Comparison of ENCODE assay signal across 24 mouse cellular contexts in genomic region chr7:24343701-24344272, GRCm38 (mm10). TPM values are rescaled to one million over a fixed set of nuclear protein-coding genes. Genes with fewer than 3 reads are reported as not detected.
"Had no signal": no experiment of that assay in that cellular context is flagged by ENCODE, and none has a peak within 500 bp of the region (broad histone marks: within the 10 kb centered on the region; RNA-seq: fewer than 3 reads in every experiment).

No protein-coding gene starts in this region.

- H3K36me3 ChIP-seq: limb, embryonic 12.5 days; liver, embryonic 13.5 days; lung, embryonic 15.5 days had no signal

- H3K4me1 ChIP-seq: limb, embryonic 12.5 days; liver, embryonic 13.5 days; lung, embryonic 15.5 days; megakaryocyte, embryonic 14.5 days had no signal

- ATAC-seq: liver, postnatal 0 days; midbrain, embryonic 16.5 days had no signal

- H3K4me2 ChIP-seq: limb, embryonic 12.5 days; liver, embryonic 13.5 days; lung, embryonic 15.5 days; midbrain, embryonic 11.5 days had no signal

- H3K27me3 ChIP-seq: liver, embryonic 13.5 days; lung, embryonic 15.5 days had no signal

- H3K9ac ChIP-seq: limb, embryonic 12.5 days; liver, embryonic 13.5 days; liver, postnatal 0 days; lung, embryonic 15.5 days had no signal

- DNase-seq: kidney, adult 11 months; kidney, adult 9 months; kidney, postnatal 4 days; liver; liver, embryonic 13.5 days; liver, postnatal 0 days; lung, postnatal 14 days; retina, postnatal 1 day; spleen, adult 18-20 months; thymus, postnatal 4 days had no signal

- H3K9me3 ChIP-seq: liver, embryonic 13.5 days; lung, embryonic 15.5 days had no signal

- H3K27ac ChIP-seq: kidney, postnatal 0 days; left cerebral cortex, adult 2 months; limb, embryonic 12.5 days; liver, embryonic 13.5 days; lung, embryonic 15.5 days; macrophage had no signal

- H3K4me3 ChIP-seq: left cerebral cortex, adult 2 months; limb, embryonic 12.5 days; liver, embryonic 13.5 days; lung, embryonic 15.5 days; megakaryocyte, embryonic 14.5 days had no signal

RNA-seq across cellular contexts. Expression of gene Lypd5, which starts 5.2 kb away (rescaled TPM):
- total RNA-seq: layer of hippocampus, adult 8-10 months; layer of hippocampus, postnatal 14 days; left cerebral cortex, adult 2 months; left cerebral cortex, postnatal 14 days had no signal
- polyA plus RNA-seq: kidney, postnatal 0 days; limb, embryonic 12.5 days; liver, embryonic 13.5 days; lung, embryonic 15.5 days; macrophage; midbrain, embryonic 11.5 days; midbrain, embryonic 16.5 days; neural tube, embryonic 11.5 days; stomach, embryonic 14.5 days had no signal

RNA-seq across cellular contexts. Expression of gene Tescl, which starts 10.1 kb away (rescaled TPM):
- total RNA-seq: layer of hippocampus, adult 8-10 months; layer of hippocampus, postnatal 14 days; left cerebral cortex, adult 2 months; left cerebral cortex, postnatal 14 days had no signal
- polyA plus RNA-seq: liver, embryonic 13.5 days; liver, postnatal 0 days; lung, embryonic 15.5 days; macrophage; midbrain, embryonic 11.5 days; neural tube, embryonic 11.5 days; thymus, postnatal 0 days had no signal
